Mouse (Mus musculus) liver, embryonic 14 days (tissue): ENCODE data around the gene Etnk2. TPM values are rescaled to one million over a fixed set of nuclear protein-coding genes. Genes with fewer than 3 reads are reported as not detected.

Experiments
- polyA plus RNA-seq: library from polyadenylated mRNA; depleted of rRNA; stranded (reverse); fragments of >200 nt; gene quantifications from 2 replicates; pipeline ENCODE4 v1.2.3, GENCODE M21; 2012; rRNA removed

The Etnk2 gene
- polyA plus RNA-seq = 2.8 and 3.3 TPM in 2 replicates

GRCm38 (mm10) chr1:133363276-133364021, at the start of gene Etnk2:
Gene Etnk2, plus strand, starts transcription at chr1:133363572.

GRCm38 (mm10) chr1:133321267-133321925, 42.0 kb upstream of the Etnk2 start, which contains the start of gene Kiss1:
Gene Kiss1, plus strand, starts transcription at chr1:133321875.

GRCm38 (mm10) chr1:133350210-133350609, 13.2 kb upstream of the Etnk2 start, which contains the start of gene Ren1:
Gene Ren1, plus strand, starts transcription at chr1:133350510.

GRCm38 (mm10) chr1:133423543-133424480, 60.4 kb downstream of the Etnk2 start, which contains the start of gene Sox13:
Gene Sox13, minus strand, starts transcription at chr1:133424377.

Other genes with a start within 250 kb of the Etnk2 start
- gene Ppp1r15b, start 232.4 kb upstream of the Etnk2 start, polyA plus RNA-seq = 30.2 and 33.7 TPM in 2 replicates
- 2.0 TPM in 2 replicates for gene Plekha6, start 199.4 kb upstream of the Etnk2 start, polyA plus RNA-seq
- 2.2 and 2.7 TPM in 2 replicates for gene Golt1a, start 53.8 kb upstream of the Etnk2 start, polyA plus RNA-seq
- gene Kiss1, start 41.7 kb upstream of the Etnk2 start, polyA plus RNA-seq = not detected in 2 replicates
- 0.25 and 0.35 TPM in 2 replicates for gene Ren1, start 13.1 kb upstream of the Etnk2 start, polyA plus RNA-seq
- 4.3 TPM in 2 replicates for gene Sox13, start 60.8 kb downstream of the Etnk2 start, polyA plus RNA-seq
- 278 and 299 TPM in 2 replicates for gene Snrpe, start 246.7 kb downstream of the Etnk2 start, polyA plus RNA-seq